Mouse (Mus musculus) bone marrow macrophage, adult 2 months (primary cell): ENCODE data around the gene Trappc6a. TPM values are rescaled to one million over a fixed set of nuclear protein-coding genes. Genes with fewer than 3 reads are reported as not detected.
A peak's percentile ranks its signal among the peaks of the same experiment; 100 is the strongest.

Experiments
- H3K27ac ChIP-seq: 2 replicates; pipeline ENCODE4 v1.5.1; 2012; ENCODE audit warnings: low read depth, low read length; ENCODE audit not compliant: insufficient read depth
- H3K4me1 ChIP-seq: 2 replicates; pipeline ENCODE4 v1.6.1; 2012; ENCODE audit warnings: low read length; ENCODE audit not compliant: control insufficient read depth, insufficient read depth
- H3K4me3 ChIP-seq: 2 replicates; pipeline ENCODE4 v1.5.1; 2012; ENCODE audit warnings: mild to moderate bottlenecking, low read length, moderate library complexity; ENCODE audit not compliant: insufficient read depth
- CTCF ChIP-seq: IDR thresholded peaks from 2 replicates; pipeline ENCODE4 v1.5.1; 2012; ENCODE audit warnings: low read depth, mild to moderate bottlenecking, low read length, moderate library complexity
- POLR2A ChIP-seq: IDR thresholded peaks from 2 replicates; pipeline ENCODE4 v1.6.1; 2012; ENCODE audit warnings: mild to moderate bottlenecking, low read depth, low read length, borderline replicate concordance
- polyA plus RNA-seq: library from polyadenylated mRNA; stranded (reverse); fragments of >200 nt; gene quantifications from 2 replicates; pipeline ENCODE4 v1.2.4, GENCODE M21; 2012; ENCODE audit not compliant: missing spikeins, insufficient read depth, insufficient read length

Gene Trappc6a
- polyA plus RNA-seq, 1 experiment = 51.4 TPM

DNA sequence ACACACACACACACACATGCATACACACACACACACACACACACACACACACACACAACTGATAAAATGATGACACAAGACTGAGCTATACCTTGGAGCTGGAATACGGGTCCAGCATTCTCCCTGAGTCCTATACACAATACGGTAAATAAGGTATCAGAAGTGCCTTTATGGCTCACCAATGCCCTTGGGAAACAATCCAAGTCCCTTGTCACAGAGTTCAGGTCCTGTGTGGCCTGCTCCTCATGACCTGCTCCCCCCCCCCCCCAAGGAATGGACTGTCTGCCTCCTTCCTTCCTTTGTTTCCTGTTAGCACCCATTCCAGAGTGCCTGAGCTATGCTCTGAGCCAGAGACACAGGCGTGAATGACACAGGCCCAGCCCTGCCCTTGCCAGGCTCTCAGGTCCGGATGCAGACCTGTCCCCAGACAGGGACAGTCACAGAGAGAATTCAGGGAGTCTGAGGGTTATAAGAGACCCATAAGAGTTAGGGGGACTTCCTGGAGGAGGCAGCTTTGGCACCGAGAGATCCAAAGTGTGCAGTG is 41.5 kb upstream of the Trappc6a start:
- Histone ChIP-seq H3K4me1 (peaks cover 36% of the 10 kb centered on the region), H3K27ac (0 out of 2 replicates have a peak overlapping the region, but pooled peaks have one; percentile 46), H3K4me3 (no peak overlapping the region)
- TF ChIP-seq POLR2A (no peak), CTCF (no peak)

DNA sequence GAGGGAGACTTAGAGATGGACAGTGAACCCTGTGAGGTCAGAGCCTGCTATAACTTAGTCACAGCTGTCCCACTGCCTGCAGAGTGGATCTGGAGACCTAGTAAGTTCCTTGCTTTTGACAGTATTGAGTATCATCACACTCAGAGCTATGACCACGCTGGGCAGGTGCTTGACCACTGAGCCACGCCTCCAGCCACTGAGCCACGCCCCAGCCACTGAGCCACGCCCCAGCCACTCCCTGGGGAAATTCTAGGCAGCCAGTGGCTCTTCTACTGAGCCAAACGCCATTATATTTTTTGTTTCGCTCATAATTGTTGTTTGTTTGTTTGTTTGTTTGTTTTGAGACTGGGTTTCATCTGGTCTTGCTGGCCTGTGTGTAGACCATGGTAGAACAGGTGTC is 40.6 kb upstream of the Trappc6a start:
- no peak overlapping the region for H3K27ac ChIP-seq

DNA sequence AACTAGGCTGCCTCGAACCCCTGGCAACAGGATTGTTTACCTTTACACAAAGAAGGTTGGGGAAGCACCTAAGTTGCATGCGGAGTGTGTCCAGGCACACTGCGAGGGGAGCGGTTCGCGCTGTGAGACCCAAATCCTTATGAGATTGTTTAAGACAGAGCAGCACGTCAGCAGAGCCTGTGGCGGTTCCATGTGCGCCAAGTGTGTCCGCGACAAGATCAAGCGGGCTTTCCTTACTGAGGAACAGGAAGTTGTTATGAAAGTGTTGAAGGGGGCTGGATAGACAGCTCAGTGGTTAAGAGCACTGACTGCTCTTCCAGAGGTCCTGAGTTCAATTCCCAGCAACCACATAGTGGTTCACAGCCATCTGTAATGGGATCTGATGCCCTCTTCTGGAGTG is 39.9 kb upstream of the Trappc6a start:
- H3K4me3 ChIP-seq = no peak overlapping the region
- H3K27ac ChIP-seq = 0 out of 2 replicates have a peak overlapping the region, but pooled peaks have one; percentile 4
- TF ChIP-seq CTCF (no peak), POLR2A (no peak)

More for the DNA sequence above, 40.6 kb upstream of the Trappc6a start:
- peaks cover 38% of the 10 kb centered on the region for H3K4me1 ChIP-seq
- TF ChIP-seq POLR2A (no peak), CTCF (no peak)
- no peak overlapping the region for H3K4me3 ChIP-seq

DNA sequence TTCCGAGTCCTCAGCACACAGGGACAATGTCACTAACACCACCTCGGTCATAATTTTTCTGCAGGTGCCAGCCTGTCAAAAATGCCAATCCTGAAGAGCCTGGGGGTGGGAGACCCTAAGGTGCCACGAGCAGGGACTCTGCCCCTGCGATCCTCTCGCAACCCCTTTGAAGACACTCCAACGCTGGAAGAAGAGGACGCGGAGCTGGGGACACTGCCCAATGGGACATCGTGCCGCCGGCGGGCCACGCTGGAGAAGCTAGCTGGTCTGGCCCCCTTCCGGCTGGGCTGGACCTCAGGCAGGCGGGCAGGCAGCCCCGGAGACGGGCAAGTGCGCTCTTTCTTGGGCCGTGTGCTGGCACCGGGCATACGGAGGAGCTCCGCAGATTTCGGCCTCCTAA is 38.8 kb upstream of the Trappc6a start:
- Histone ChIP-seq H3K27ac (no peak overlapping the region), H3K4me3 (no peak overlapping the region), H3K4me1 (peaks cover 49% of the 10 kb centered on the region)
- no peak for TF ChIP-seq CTCF
- no peak for TF ChIP-seq POLR2A

More for the DNA sequence above, 39.9 kb upstream of the Trappc6a start:
- H3K4me1 ChIP-seq = peaks cover 43% of the 10 kb centered on the region

DNA sequence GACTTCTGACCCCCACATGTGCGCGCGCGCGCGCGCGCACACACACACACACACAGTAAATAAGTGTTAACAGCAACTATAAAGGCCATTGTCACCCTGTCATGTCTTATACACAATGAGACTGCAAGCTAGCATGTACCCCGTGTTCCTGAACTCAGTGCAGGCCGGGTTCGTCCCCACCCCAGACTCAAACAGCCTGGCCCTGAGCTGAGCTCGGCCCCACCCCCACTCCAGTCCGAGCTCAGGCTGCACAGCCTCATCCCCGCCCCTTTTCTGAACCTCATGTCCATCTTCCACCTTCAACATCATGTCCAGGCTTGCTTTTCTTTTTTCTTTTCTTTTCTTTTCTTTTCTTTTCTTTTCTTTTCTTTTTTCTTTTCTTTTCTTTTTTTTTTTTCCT is 37.9 kb upstream of the Trappc6a start:
- no peak overlapping the region for H3K27ac ChIP-seq
- peaks cover 50% of the 10 kb centered on the region for H3K4me1 ChIP-seq
- no peak for TF ChIP-seq POLR2A
- TF ChIP-seq CTCF = no peak
- no peak overlapping the region for H3K4me3 ChIP-seq

DNA sequence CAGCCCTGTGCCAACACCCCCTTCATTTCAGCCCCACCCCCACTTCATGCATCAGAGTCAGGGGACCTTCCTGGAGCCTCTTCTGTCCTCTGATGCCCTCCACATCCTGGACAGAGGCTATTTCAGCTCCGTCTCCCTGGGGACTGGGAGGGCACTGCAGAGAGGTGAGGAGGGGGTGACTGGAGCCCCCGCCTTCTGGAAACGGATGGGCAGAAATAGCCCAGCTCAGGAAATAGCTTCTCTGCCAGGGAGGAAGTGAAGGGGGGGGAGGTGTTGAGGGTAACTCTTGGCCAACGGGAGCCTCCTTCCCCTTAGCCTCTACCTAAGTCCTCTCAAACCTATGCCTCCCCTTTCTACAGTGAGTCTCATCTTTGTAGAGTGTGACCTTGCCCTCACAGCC is 35.8 kb upstream of the Trappc6a start:
- Histone ChIP-seq H3K4me1 (peaks cover 32% of the 10 kb centered on the region), H3K27ac (peak overlapping the region; percentile 26)
- TF ChIP-seq CTCF (no peak), POLR2A (no peak)

DNA sequence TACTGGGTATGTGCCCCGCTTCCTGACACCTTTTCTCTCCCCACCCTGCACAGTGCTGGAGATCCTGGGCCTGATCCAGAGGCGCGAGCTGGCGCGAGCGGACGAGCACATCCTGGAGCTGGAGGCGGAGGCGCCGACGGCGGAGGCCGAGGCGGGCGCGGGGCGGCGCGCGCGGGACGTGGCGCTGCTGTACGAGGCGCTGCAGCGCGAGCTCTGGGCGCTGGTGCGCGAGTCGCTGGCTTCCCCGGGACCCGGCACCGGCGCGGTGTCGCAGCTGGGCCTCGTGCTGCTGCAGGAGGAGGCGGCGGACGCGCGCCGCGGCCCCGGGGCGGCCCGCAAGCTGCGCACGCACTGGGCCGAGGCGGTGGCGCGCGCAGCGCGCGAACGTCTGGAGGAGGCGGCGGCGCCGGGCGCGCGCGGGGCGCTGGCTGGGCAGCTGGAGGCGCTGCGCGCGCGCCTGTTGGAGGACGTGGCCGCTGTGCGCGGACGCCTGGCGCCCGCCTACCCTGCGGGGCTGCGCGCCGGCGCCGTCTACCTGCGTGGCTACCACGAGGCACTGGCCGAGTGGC is 34.2 kb upstream of the Trappc6a start:
- Histone ChIP-seq H3K4me3 (peak overlapping the region; percentile 66), H3K4me1 (peaks cover 29% of the 10 kb centered on the region), H3K27ac (peak overlapping the region; percentile 57)

More for the DNA sequence above, 35.8 kb upstream of the Trappc6a start:
- no peak overlapping the region; the same call in 1 of the 2 replicates for H3K4me3 ChIP-seq

DNA sequence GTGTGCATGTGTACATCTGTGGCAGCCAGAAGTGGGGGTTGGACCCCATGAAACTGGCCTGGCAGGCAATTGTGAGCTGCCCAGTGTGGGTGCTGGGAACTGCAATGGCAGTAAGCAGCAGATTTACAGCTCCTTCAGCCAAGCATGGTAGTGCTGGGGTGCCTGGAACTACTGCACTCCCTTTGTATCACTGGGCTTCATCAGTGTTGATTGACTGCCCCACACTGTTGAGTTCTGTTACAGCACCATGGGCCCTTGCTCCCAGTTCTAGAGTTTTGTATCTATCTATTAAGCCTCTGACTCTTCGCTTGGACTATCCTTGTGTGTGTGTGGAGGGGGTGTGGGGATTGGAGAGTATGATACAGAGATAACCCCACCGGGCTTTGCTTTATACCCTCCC is 31.1 kb upstream of the Trappc6a start:
- Histone ChIP-seq H3K27ac (no peak overlapping the region), H3K4me1 (peaks cover 18% of the 10 kb centered on the region), H3K4me3 (no peak overlapping the region)
- TF ChIP-seq POLR2A (no peak), CTCF (no peak)

More for the DNA sequence above, 34.2 kb upstream of the Trappc6a start:
- TF ChIP-seq POLR2A (no peak), CTCF (no peak)

DNA sequence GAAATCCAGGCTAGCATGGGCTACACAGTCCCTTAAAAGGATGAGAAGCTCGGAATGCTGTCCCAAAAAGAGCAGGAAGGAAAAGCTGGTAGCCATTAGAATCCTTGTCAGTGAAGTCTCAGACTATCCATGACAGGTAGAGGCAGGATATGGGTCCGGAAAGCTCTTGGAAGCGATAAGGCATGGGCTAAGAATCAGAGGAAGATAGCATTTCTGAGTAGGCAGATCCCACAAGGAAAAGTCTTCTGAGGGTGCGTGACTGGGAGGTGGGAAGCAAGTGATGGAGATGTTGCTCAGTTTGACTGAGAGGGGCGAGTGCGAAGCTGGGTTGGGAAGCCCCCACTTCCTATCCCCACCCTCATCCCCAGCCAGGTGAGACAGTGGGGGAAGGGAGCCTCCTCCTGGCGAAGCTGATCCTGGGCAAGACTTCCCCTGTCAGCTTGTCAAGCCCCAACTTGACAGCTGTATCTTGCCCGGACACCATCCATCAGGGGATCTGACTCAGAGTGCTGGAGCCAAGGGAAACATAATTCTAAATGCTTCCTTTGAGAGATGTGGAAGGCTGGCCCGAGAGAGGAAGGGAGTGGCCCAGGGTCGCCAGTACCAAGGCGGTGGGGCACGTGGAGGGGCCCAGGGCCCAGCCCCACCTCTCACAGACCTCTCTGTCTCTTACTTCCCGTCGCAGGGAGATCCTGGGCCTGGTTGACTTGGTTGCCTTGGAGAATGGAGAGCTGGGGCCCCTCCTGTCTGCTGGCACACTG is 30.4 kb upstream of the Trappc6a start:
- Histone ChIP-seq H3K4me3 (no peak overlapping the region), H3K27ac (no peak overlapping the region), H3K4me1 (peaks cover 12% of the 10 kb centered on the region)
- TF ChIP-seq POLR2A (no peak), CTCF (no peak)

DNA sequence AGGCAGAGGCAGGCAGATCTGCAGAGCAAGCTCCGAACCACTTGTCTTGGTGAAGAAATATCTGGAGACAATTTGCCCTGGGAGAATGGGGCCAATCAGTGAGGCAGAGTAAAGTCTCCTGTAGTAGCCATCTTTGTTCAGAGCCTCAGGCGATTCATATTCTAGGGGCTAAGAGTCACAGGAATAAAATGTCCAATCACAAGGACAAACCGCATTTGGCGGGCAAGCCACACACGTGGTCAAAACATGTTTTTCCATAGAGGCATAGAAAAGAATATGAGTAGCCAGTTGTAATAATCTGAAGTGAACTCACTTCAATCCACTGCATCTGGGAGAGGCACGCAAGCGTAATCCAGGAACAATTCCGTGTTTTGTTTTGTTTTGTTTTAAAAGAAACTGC is 24.9 kb upstream of the Trappc6a start:
- no peaks in the 10 kb centered on the region; the same call in 1 of the 2 replicates for H3K4me1 ChIP-seq
- no peak overlapping the region for H3K4me3 ChIP-seq
- TF ChIP-seq CTCF (no peak), POLR2A (no peak)
- no peak overlapping the region for H3K27ac ChIP-seq
